Mouse (Mus musculus) left cerebral cortex, postnatal 36 days (tissue): ENCODE results near the gene Agl. TPM values are rescaled to one million over a fixed set of nuclear protein-coding genes. Genes with fewer than 3 reads are reported as not detected.
"Not testable (repeated sequence)": the region's sequence is repeated elsewhere in the genome, so short reads cannot be mapped to it uniquely, and the experiment has no call there.

Source experiments
- DNase-seq, 2 experiments: peaks; one replicate each; pipeline ENCODE4 v3.0.0; 2021 to 2022; ENCODE audit warnings: low spot score in 2 of 2, mixed read lengths in 1 of 2
- intact Hi-C: fragments of 180-260 bp; cut with DNase I; formaldehyde crosslinking; loops from one replicate; pipeline ENCODE4 v1.15.1; 2025
- total RNA-seq, 2 experiments: library from RNA; stranded (reverse); gene quantifications; 2 replicates each; pipeline ENCODE4 v1.2.3; 2021

The Agl gene
- total RNA-seq, 2 experiments from 2014 or later: 23.8 to 26.1 TPM

- intact Hi-C loops: no loop called here
These were observed 18.7 kb upstream of the Agl start for GRCm38 (mm10) chr3:116826471-116827215.

GRCm38 (mm10) chr3:116817231-116817630 lies 9.3 kb upstream of the Agl start:
- no peak for DNase-seq
- intact Hi-C loops: no loop called here

More at GRCm38 (mm10) chr3:116826471-116827215, 18.7 kb upstream of the Agl start:
- DNase-seq: no peak

GRCm38 (mm10) chr3:116816674-116817215 lies 8.8 kb upstream of the Agl start:
- DNase-seq: no peak
- intact Hi-C loops: no loop called here

DNA sequence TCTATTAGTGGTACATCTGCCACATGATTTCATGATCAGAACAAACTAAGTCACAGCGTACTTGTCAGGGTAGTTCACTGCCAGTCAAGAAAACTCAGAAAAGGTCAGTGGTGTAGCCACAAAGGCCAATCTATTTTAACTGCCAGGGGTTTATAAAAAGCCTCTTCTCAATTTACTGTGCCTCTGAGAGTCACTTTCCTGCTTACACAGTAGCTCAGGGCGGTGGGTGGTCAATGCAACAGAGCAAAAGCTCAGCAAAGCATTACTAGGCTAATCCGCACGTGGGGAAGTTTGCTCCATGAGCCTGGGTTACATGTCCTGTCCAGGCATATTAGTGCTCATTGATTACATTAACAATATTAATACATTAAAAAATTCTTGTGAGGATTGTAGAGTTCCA lies 8.0 kb upstream of the Agl start:
- DNase-seq: no peak
- intact Hi-C loops: no loop called here

DNA sequence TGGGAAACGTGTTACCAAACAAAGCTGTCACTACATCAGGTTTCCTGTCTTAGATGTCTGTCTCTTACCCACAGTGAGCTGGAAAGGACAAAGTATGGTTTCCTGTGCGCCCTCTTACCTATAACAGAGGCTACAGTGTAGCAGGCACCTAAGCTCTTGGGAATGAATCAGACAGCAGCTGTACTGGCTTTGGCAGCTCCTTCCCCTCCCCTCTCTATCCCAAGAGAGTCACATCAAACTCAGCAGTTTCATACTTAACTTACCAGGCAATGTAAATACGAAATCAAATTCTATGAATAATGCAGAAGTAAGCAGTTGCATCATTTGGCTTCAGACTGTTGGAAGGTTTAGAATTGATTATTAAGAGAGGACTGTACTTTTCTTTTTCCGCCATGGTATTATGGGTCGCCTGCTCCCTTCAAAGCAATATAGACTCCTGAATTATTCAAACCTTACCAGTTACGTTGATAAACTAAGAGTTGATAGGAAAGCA lies 7.4 kb upstream of the Agl start:
- DNase-seq: no peak
- intact Hi-C loops: no loop called here

- no peak for DNase-seq
- intact Hi-C loops: no loop called here
These were observed 5.0 kb upstream of the Agl start for GRCm38 (mm10) chr3:116812946-116813345.

- DNase-seq, intact Hi-C loops: not testable (repeated sequence)
These were observed 2.4 kb upstream of the Agl start for GRCm38 (mm10) chr3:116810351-116810750.

GRCm38 (mm10) chr3:116809221-116809620 lies 1.3 kb upstream of the Agl start:
- no peak for DNase-seq
- intact Hi-C loops: no loop called here

GRCm38 (mm10) chr3:116808507-116809217 lies 696 bp upstream of the Agl start:
- DNase-seq: no peak
- intact Hi-C loops: no loop called here

DNA sequence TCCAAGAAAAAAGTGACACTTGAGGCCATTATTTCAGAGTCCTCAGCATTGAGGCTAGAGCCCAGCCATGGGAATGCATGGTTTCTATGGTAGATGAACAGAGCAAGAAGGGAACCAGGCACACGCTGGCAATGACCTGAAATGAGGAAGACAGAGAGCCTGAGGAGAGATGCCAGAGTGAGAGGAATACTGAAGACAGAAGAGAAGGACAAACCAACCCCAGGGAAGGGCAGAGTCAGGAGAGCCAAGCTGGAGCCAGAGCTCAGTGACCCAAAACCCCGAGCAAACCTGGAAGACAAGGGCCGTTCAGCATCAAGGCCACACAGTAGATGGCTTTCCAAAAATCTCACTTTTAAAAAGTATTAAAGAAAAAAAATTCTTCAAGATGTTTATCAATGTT lies 2.1 kb downstream of the Agl start:
- intact Hi-C loops: no loop called here
- DNase-seq: no peak

DNA sequence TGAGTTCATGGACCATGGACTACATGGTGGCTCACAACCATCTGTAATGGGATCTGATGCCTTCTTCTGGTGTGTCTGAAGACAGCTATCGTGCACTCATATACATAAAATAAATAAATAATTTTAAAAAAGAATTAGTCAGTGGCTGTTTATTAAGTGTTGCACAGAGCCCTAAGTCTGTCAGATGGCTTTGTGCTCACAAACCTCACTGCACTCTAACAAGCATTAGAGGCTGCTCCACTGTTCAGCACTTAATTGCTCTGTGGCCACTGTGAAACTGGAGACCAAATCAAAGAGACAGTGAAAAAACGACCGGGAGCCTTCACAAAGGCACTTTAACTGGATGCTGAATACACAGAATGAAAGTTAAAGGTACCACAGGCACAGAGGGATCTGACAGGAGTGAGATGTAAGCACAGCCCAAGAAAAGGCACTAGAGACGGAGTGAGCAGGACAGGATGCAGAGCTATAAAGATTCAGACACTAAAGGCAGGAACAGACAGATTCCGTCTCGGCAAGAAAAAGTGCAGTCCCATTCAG lies 3.1 kb downstream of the Agl start:
- no peak for DNase-seq
- intact Hi-C loops: no loop called here

DNA sequence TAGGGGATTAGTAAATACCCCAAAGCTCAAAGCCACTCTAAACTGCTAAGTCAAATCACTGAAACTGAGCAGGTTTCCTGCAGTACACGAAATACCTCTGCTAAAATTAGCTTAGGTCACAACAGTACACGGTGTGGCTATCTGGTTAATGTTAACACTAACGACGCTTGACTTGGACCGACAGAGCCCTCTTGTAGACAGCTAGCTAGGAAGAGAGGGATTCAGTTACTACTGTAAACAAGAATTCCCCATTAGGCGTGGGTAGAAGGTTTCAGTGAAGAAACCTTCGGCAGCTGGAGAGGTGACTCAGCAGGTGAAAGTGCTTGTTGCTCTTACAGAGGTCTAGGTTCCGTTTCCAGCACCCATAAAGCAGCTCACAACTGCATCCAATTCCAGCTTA lies 6.2 kb downstream of the Agl start:
- no peak for DNase-seq
- intact Hi-C loops: no loop called here

GRCm38 (mm10) chr3:116798821-116799510 lies 9.0 kb downstream of the Agl start:
- no peak for DNase-seq
- intact Hi-C loops: no loop called here

DNA sequence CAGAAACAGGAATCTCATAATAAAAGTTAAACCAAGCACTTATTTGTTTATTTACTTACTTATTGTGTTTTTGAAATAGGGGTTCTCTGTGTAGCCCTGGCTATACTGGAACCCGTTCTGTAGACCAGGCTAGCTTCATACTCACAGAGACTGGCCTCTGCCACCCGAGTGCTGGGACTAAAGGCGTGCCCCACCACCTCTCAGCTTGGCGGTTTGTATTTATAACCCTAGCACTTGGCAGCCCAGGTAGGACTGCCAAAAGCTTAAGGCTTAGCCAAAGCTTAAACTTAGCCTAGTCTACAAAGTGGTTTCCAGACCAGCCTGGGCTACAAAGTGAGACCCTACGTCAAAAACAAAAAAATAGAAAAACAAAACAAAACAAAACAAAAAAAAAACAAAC lies 19.1 kb downstream of the Agl start:
- DNase-seq: no peak
- intact Hi-C loops: no loop called here

DNA sequence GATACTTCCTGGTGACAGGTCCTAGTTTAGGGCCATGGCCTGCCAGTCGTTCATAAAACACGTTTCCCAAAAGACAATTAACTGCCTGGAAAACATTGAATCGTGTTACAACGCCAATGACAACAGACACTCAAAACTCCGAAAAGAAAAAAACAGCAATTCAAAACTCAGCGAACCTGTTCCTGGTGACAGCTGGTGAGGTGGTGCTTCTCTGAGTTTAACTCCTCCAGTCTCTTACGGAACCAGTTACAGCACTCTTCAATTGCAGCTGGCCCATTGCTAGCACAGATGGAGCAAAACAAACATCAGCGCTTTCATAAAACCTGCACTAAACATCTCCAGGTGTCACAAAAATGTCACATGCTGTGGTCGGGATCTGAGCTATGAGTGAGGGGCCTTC lies 21.4 kb downstream of the Agl start:
- no peak for DNase-seq
- intact Hi-C loops: no loop called here

DNA sequence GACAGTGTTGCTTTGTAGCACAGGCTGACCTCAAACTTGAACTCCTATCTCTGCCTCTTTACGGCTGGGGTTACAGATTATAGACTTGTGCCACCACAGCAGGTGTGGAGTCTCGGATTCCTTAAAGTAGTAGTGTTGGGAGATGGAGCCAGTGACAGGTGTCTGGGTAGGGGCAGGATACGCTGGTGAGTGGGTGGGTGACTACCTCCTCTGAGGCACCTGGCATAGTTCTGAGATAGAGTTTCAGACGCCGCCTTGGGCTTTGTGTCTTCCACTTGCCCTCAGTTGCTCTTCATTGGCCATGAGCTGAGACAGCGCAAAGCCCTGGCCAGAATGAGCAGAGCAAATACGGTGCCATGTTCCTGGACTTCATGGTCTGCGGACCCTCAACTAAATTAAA lies 22.1 kb downstream of the Agl start:
- DNase-seq: no peak
- intact Hi-C loops: no loop called here

DNA sequence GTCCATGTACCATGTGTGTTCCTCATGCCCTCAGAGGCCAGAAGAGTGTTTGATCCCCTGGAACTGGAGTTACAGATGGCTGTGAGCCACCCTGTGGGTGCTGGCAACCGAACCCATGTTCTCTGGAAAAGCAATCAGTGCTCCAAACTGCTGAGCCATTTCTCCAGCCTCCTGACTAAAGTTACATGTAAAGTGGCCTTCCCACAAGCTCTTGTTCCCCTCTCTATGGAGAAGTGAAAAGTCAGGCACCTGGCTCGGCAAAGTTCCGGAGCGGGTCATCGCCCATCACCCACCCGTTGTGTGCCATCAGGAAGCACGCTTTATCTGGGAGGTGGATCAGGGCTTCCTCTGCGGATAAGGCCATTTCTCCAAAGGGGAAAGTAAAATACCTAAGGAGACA lies 23.2 kb downstream of the Agl start:
- intact Hi-C loops: no loop called here
- DNase-seq: no peak

DNA sequence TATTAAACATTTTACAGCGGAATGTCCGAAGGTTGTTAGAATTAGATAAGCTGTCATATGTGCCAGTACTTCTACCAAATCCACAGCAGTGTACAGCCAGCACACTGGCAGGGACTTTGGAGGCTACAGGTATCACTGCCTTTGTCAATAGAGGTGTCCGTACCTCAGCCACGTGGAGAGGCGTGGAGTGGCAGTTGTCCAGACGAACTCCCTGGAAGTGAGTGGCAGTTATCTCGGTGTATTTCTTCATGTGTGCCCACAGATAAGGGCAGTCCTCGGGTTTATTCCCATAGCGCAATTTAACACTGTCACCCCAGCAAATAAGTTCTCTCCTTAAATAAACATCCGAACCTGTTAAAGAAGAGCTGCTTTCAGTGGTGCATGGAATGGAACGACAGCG lies 23.7 kb downstream of the Agl start:
- intact Hi-C loops: no loop called here
- DNase-seq: no peak

GRCm38 (mm10) chr3:116776961-116777360 lies 31.0 kb downstream of the Agl start:
- intact Hi-C loops: loop anchor here (5.0 kb wide), 1 partner anchor 60 kb away; no protein-coding TSS in a partner anchor
- DNase-seq: no peak

- DNase-seq: no peak
- intact Hi-C loops: no loop called here
These were observed 34.1 kb downstream of the Agl start for GRCm38 (mm10) chr3:116773836-116774235.
